Mouse (Mus musculus) hindbrain, embryonic 12.5 days (tissue): Measurements from ENCODE around the gene B3galt4. TPM values are rescaled to one million over a fixed set of nuclear protein-coding genes. Genes with fewer than 3 reads are reported as not detected.
"Not testable (repeated sequence)": the region's sequence is repeated elsewhere in the genome, so short reads cannot be mapped to it uniquely, and the experiment has no call there.

ENCODE experiments used
- ATAC-seq: fragments of 200-750 bp; cut with Nextera tagmentation; 2 replicates; pipeline ENCODE4 v1.8.0; 2017; ENCODE audit warnings: moderate TSS enrichment; ENCODE audit not compliant: low FRiP score
- H3K27ac ChIP-seq: fragments of 300-500 bp; sonication (generic); 2 replicates; pipeline ENCODE4 v1.5.1; 2016; ENCODE audit warnings: mild to moderate bottlenecking
- H3K27me3 ChIP-seq: fragments of 300-500 bp; sonication (generic); 2 replicates; pipeline ENCODE4 v1.6.1; 2016; ENCODE audit warnings: mild to moderate bottlenecking
- H3K36me3 ChIP-seq: fragments of 300-500 bp; sonication (generic); 2 replicates; pipeline ENCODE4 v1.6.1; 2016; ENCODE audit warnings: mild to moderate bottlenecking
- H3K4me1 ChIP-seq: fragments of 300-500 bp; sonication (generic); 2 replicates; pipeline ENCODE4 v1.6.1; 2016
- H3K4me2 ChIP-seq: fragments of 300-500 bp; sonication (generic); replicated peaks from 2 replicates; pipeline ENCODE4 v1.6.1; 2016; ENCODE audit warnings: mild to moderate bottlenecking
- H3K4me3 ChIP-seq: fragments of 300-500 bp; sonication (generic); 2 replicates; pipeline ENCODE4 v1.5.1; 2016; ENCODE audit warnings: mild to moderate bottlenecking
- H3K9ac ChIP-seq: fragments of 300-500 bp; sonication (generic); 2 replicates; pipeline ENCODE4 v1.6.1; 2016; ENCODE audit warnings: mild to moderate bottlenecking, moderate library complexity
- H3K9me3 ChIP-seq: fragments of 300-500 bp; sonication (generic); replicated peaks from 2 replicates; pipeline ENCODE4 v1.6.1; 2016; ENCODE audit warnings: mild to moderate bottlenecking
- WGBS: fragments of 180-500 bp; shearing (Covaris S2); methylation state at CpG from one replicate; pipeline ENCODE4 v1.1.7; 2016; 5-methylcytosine and 5-hydroxymethylcytosine counted together
- polyA plus RNA-seq: library from polyadenylated mRNA; unstranded; fragments of >200 nt; fragmentation: Nextera tagmentation; extraction: Ambion mirVana; gene quantifications from 2 replicates; pipeline ENCODE4 v1.2.1, GENCODE M21; 2016

The B3galt4 gene
- polyA plus RNA-seq, 1 experiment from 2014 or later = 9.9 TPM

DNA sequence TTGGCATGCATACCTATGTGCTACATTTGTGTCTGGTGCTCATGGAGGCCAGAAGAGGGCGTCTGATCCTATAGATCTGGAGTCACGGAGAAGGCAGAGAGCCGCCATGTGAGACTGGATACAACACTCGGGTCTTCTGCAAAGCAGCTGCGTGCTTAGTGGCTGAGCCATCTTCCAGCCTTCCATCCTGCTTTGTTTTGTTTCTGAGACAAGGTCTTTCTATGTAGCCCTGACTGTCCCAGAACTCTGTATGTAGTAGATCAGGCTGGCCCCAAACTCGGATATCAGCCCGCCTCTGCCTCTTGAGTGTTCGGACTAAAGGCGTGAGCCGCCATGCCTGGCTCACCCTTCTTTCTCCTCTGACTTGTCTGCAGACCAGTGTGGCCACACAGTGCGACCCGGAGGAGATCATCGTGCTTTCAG lies 36.3 kb downstream of the B3galt4 start:
- no peak for ATAC-seq
- Histone ChIP-seq H3K9me3 (no peaks in the 10 kb centered on the region), H3K27ac (peak overlapping the region; percentile 30), H3K4me1 (peaks cover 45% of the 10 kb centered on the region), H3K36me3 (peaks cover 47% of the 10 kb centered on the region), H3K4me3 (no peak overlapping the region; the same call in 1 of the 2 replicates), H3K4me2 (peak overlapping the region; percentile 46), H3K27me3 (0 out of 2 replicates have a peak, but pooled peaks cover 9% of the 10 kb centered on the region), H3K9ac (no peak overlapping the region)
- WGBS = 72% methylated on average over 13 of the region's 13 CpGs

DNA sequence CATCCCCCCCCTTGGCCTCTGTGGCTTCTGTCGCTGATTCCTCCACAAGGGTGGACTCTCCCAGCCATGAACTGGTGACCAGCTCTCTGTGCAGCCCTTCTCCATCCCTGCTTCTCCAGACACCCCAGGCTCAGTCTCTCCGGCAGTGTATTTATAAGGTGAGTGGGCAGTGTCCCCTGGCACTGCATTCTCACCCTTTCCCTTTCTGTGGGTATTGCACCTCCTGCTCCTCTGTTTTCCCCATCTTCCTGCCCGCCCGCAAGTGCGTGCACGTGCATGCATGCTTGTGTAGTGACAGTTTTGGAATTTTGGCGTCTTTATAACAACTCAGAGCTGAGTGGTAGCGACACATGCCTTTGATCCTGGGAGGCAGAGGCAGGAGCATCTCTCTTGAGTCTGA lies 37.4 kb downstream of the B3galt4 start:
- Histone ChIP-seq H3K4me1 (peaks cover 37% of the 10 kb centered on the region), H3K9ac (no peak overlapping the region), H3K27me3 (0 out of 2 replicates have a peak, but pooled peaks cover 9% of the 10 kb centered on the region), H3K36me3 (peaks cover 47% of the 10 kb centered on the region), H3K9me3 (no peaks in the 10 kb centered on the region), H3K4me3 (no peak overlapping the region), H3K4me2 (no peak overlapping the region), H3K27ac (no peak overlapping the region)
- ATAC-seq = no peak
- 96% methylated on average over 8 of the region's 8 CpGs for WGBS

DNA sequence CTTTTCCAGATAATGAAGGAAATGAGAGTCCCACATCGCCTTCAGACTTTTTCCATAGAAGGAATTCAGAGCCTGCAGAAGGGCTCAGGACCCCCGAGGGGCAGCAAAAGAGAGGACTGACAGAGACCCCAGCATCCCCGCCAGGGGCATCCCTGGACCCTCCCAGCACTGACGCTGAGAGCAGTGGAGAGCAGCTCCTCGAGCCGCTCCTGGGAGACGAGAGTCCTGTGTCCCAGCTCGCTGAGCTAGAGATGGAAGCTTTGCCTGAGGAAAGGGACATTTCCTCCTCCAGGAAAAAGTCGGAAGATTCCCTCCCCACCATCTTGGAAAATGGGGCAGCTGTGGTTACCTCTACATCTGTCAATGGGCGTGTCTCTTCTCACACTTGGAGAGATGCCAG lies 38.0 kb downstream of the B3galt4 start:
- Histone ChIP-seq H3K4me3 (no peak overlapping the region), H3K9ac (no peak overlapping the region), H3K4me1 (peaks cover 33% of the 10 kb centered on the region), H3K9me3 (no peaks in the 10 kb centered on the region), H3K27ac (no peak overlapping the region), H3K36me3 (peaks cover 47% of the 10 kb centered on the region), H3K27me3 (0 out of 2 replicates have a peak, but pooled peaks cover 4% of the 10 kb centered on the region), H3K4me2 (no peak overlapping the region)
- ATAC-seq = no peak
- WGBS = 89% methylated on average over 10 of the region's 10 CpGs

DNA sequence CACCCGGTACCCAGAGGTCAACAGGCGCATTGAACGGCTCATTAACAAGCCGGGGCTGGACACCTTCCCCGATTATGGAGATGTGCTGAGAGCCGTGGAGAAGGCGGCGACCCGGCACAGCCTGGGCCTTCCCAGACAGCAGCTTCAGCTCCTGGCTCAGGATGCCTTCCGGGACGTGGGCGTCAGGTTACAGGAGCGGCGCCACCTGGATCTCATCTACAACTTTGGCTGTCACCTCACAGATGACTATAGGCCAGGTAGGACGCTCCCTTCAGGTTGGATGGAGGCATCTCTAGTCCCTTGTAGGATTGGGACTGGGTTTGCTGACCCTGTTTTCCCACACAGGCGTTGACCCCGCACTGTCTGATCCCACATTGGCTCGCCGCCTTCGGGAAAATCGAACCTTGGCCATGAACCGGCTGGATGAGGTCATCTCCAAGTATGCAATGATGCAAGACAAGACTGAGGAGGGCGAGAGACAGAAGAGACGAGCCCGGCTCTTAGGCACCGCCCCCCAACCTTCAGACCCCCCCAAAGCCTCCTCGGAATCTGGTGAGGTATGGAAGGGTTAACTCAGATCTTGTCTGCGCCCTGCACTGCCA lies 39.4 kb downstream of the B3galt4 start:
- H3K9me3 ChIP-seq = no peaks in the 10 kb centered on the region
- H3K4me2 ChIP-seq = no peak overlapping the region
- no peak for ATAC-seq
- H3K9ac ChIP-seq = no peak overlapping the region
- peaks cover 41% of the 10 kb centered on the region for H3K36me3 ChIP-seq
- no peak overlapping the region for H3K27ac ChIP-seq
- no peak overlapping the region for H3K4me3 ChIP-seq
- H3K4me1 ChIP-seq = peaks cover 33% of the 10 kb centered on the region
- no peaks in the 10 kb centered on the region for H3K27me3 ChIP-seq
- WGBS = 90% methylated on average over 28 of the region's 28 CpGs

DNA sequence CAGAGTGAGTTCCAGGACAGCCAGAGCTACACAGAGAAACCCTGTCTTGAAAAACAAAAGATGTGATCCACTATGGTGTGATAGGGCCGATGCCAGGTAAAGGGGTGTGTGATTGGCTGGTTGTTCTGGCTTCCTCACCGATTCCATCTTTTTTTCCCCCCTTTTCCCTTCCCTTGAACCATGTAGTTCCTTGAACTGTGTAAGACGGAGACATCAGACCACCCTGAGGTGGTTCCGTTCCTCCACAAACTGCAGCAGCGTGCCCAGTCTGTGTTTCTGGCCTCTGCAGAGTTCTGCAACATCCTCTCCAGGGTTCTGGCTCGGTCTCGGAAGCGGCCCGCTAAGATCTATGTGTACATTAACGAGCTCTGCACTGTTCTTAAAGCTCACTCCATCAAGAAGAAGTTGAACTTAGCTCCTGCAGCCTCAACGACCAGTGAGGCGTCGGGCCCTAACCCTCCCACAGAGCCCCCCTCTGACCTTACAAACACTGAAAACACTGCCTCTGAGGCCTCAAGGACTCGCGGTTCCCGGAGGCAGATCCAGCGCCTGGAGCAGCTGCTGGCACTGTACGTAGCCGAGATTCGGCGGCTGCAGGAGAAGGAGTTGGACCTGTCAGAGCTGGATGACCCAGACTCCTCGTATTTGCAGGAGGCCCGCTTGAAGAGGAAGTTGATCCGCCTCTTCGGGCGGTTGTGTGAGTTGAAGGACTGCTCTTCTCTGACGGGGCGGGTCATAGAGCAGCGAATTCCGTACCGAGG lies 40.1 kb downstream of the B3galt4 start:
- ATAC-seq = no peak

DNA sequence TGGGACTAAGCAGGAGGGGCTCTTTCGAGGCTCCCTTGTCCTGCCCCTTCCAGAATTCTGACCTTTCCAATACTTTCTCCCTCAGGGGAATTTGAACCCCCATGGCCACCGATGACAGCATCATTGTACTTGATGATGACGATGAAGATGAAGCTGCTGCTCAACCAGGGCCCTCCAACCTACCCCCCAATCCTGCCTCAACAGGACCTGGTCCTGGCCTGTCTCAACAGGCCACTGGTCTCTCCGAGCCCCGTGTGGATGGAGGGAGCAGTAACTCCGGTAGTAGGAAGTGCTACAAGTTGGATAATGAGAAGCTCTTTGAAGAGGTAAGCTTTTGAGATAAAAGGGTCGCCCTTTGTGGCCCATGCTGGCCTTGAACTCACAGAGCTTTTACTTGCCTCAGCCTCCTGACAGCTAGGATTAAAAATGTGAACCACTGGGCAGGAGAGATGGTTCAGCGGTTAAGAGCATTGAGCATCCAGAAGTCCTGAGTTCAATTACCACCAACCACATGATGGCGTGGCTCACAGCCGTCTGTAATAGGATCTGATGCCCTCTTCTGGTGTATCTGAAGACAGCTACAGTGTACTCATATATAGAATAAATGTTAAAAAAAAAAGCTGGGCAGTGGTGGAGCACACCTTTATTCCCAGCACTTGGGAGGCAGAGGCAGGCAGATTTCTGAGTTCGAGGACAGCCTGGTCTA lies 40.8 kb downstream of the B3galt4 start:
- no peak for ATAC-seq
- whole genome bisulfite sequencing = 57% methylated on average over 11 of the region's 11 CpGs
- Histone ChIP-seq H3K9me3 (no peaks in the 10 kb centered on the region), H3K27me3 (no peaks in the 10 kb centered on the region), H3K4me2 (peak overlapping the region; percentile 97), H3K4me1 (peaks cover 29% of the 10 kb centered on the region), H3K4me3 (peak overlapping the region; percentile 82), H3K36me3 (peaks cover 41% of the 10 kb centered on the region), H3K9ac (peak overlapping the region; percentile 87), H3K27ac (no peak overlapping the region)

More for the DNA sequence above, 40.1 kb downstream of the B3galt4 start:
- H3K36me3 ChIP-seq = peaks cover 41% of the 10 kb centered on the region
- no peak overlapping the region for H3K4me3 ChIP-seq
- no peak overlapping the region for H3K9ac ChIP-seq
- no peak overlapping the region for H3K4me2 ChIP-seq
- no peaks in the 10 kb centered on the region for H3K27me3 ChIP-seq
- no peaks in the 10 kb centered on the region for H3K9me3 ChIP-seq
- 92% methylated on average over 31 of the region's 31 CpGs for WGBS
- H3K4me1 ChIP-seq = peaks cover 29% of the 10 kb centered on the region
- H3K27ac ChIP-seq = no peak overlapping the region

DNA sequence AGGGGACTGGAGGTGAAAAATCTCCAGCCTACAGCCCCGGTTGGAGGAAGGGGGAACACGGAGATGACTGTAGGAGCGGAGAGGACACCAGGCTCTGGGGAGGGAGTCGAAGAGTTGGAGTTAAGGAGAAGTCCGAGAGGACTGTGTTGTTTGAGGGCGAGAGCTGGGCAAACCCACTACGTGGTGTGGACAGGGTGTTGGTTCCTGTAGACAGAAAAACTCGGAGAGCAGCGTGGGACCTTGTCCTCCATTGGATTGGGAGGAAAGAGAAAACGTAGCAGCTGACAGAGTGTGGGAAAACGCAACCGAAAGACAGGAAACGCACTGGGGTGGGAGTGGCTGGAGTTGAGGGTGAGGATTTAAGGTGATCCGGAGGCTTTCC lies 41.4 kb downstream of the B3galt4 start:
- peaks cover 37% of the 10 kb centered on the region for H3K36me3 ChIP-seq
- peaks cover 25% of the 10 kb centered on the region for H3K4me1 ChIP-seq
- peak overlapping the region; percentile 92 for H3K27ac ChIP-seq
- peak; percentile 5; the same call in 1 of the 2 replicates for ATAC-seq
- peak overlapping the region; percentile 82 for H3K4me3 ChIP-seq
- H3K9me3 ChIP-seq = no peaks in the 10 kb centered on the region
- no peaks in the 10 kb centered on the region for H3K27me3 ChIP-seq
- peak overlapping the region; percentile 97 for H3K4me2 ChIP-seq
- under 1% methylated on average over 14 of the region's 14 CpGs for WGBS
- peak overlapping the region; percentile 87 for H3K9ac ChIP-seq

DNA sequence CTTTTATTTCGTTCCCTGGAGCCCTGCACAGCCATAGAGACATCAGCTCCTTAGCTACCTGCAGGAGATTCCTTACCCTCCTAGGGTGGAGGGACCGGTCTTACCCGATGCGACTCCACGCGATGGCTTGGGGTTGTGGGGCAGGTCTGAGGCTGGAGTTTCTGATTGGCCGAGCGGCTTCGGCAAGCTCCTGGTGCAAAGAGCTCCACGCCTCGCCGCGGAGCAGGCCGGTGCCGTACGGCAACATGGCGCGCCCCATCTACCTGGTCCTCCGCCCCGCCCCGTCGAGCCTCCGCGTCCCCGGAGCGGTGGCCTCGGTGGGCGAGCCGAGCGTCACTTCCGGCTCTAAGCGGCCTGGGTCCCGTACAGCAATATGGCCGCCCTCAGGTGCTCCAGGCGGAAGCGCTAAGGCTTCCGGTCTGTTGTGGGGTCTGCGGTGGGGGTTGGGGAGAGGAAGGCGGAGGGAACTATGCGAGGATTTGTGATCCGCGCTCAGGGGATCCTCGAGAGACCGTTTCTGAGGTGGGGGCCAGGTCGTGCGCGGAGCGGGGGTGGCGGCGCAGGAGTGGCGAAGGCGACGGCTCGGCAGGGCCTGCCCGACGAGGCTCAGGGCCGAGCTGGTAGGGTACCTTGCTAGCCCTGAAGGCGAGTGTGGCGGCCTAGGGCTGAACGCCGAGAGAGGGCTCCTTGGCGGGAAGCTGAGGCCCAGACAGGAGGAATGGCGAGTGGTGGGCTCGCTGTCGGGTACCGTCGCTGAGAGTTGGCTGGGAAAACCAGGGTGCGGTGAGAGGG lies 42.0 kb downstream of the B3galt4 start, which contains the start of gene Daxx:
Gene Daxx (plus strand): TSS at position 338 of the 792 bp plus-strand sequence.
- H3K4me3 ChIP-seq = peak within 1 kb of the TSS; percentile 82
- H3K27ac ChIP-seq = peak within 1 kb of the TSS; percentile 92
- WGBS = under 1% methylated on average over 68 of the region's 68 CpGs
- H3K9me3 ChIP-seq = no peaks in the 10 kb centered on the region
- peak within 1 kb of the TSS; percentile 87 for H3K9ac ChIP-seq
- ATAC-seq = peak; percentile 96
- H3K27me3 ChIP-seq = no peaks in the 10 kb centered on the region
- H3K36me3 ChIP-seq = peaks cover 32% of the 10 kb centered on the region
- H3K4me2 ChIP-seq = peak within 1 kb of the TSS; percentile 97
- H3K4me1 ChIP-seq = peaks cover 23% of the 10 kb centered on the region

DNA sequence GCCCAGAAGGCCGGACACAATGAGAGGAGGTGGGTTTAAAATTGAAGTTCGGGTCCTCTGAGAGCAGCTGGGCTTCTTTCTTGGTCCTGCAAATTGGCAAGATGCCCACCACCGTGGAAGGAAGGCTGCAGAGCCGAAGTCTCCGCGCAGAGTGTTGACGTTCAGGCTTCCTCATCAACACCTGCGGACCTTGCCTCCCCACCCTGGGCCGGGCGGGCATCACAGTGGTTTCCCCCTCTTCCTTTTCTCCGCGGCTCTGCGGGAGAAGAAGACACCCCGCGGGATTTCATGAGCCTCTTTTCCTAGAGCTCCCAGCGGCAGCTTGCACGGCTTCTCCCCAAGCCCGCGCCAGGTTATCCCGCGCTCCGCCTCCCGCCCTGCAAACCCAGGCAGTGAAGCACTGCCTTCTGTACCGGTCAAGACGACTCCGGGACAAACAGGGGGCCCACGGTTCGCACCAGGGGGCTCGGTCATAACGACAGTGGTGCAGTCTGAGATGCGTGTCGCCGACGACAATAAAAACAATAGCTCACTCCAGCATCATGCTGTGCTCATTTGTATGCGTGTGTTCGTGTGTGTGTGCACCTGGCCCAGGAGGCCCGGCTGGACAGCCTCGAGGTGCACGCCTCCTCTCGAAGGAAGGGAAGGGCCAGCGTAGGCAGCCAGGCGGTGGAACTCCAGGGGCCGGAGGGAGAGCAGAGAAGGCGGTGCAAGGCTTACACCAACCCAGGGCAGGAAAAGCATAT lies 42.8 kb downstream of the B3galt4 start:
- peak overlapping the region; percentile 97 for H3K4me2 ChIP-seq
- H3K4me3 ChIP-seq = peak overlapping the region; percentile 82
- peak overlapping the region; percentile 78 for H3K9ac ChIP-seq
- H3K4me1 ChIP-seq = peaks cover 23% of the 10 kb centered on the region
- peak overlapping the region; percentile 92 for H3K27ac ChIP-seq
- under 1% methylated on average over 44 of the region's 44 CpGs for whole genome bisulfite sequencing
- H3K36me3 ChIP-seq = peaks cover 24% of the 10 kb centered on the region
- peak; percentile 14 for ATAC-seq
- H3K27me3 ChIP-seq = no peaks in the 10 kb centered on the region
- H3K9me3 ChIP-seq = no peaks in the 10 kb centered on the region

DNA sequence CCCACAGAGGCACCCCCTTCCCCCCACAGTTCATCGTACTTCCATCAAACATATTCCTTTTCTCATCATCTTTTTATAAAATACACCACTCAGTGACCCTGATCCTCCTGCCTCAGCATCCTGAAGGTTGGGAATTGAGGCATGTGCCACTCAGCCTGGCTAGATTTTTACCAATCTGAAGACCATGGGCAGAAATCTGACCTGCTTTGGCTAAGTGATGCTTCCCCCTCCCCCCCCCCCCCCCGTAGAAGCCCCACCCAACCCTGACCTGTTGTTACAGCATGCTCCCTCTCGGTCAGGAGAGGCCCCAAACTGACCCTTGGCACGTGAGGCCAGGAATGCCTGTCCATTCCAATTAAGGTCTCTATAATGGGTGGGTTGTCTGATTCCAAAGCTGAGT lies 46.5 kb downstream of the B3galt4 start, which contains the start of gene Platr17:
Gene Platr17 (plus strand): TSS at position 301 of the 400 bp plus-strand sequence.
- 13% methylated on average over 3 of the region's 4 CpGs for WGBS
- not testable (repeated sequence) for H3K27ac ChIP-seq, H3K4me3 ChIP-seq, H3K9ac ChIP-seq, H3K36me3 ChIP-seq, H3K4me2 ChIP-seq, ATAC-seq, H3K9me3 ChIP-seq, H3K27me3 ChIP-seq, H3K4me1 ChIP-seq
